Mouse (Mus musculus) heart, adult 9 months (tissue): ENCODE results near the gene Mog.
A peak's percentile ranks its signal among the peaks of the same experiment; 100 is the strongest.
"Not testable (repeated sequence)": the region's sequence is repeated elsewhere in the genome, so short reads cannot be mapped to it uniquely, and the experiment has no call there.

ENCODE experiments used
- DNase-seq, 2 experiments: peaks; one replicate each; pipeline ENCODE4 v3.0.0; 2022; ENCODE audit warnings: low spot score in 2 of 2

Mog gene

DNA sequence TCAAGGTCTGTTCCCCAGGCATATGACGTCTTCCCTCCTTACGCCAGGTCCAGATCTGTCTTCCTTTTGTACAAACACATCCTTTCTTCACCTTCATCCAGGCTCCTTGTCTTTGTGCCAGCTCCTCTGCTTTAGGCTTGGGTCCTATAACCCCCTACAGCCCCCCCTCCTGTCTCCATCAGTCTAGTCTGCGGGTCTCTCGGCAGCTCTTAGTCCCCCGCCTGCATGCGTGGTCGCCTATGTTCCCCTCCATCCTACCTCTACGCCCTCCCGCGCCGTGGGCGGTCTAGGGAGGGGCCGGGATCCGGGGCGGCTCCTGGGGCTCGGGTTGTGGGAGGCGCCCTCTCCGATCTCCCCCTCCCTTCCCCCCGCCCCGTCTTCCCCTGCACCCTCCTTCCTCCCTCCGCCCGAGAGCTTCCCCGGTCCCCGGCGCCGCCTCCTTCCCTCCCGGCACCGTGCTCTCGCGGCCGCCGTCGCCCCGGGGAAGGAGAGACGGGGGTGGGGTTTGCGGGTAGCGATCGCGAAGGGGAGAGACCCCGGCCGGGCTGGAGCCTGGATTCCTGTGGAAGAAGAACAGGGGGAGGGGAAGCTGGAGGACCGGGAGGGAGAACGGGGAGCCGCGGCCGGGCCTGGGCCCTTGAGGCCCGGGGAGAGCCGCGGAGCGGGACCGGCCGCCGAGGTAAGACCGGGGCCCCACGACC is 22.6 kb upstream of the Mog start, which contains the start of gene Gabbr1:
Gabbr1 (plus strand) TSS at position 356 of the 701 bp plus-strand sequence.
- peak; percentile 73 to 78 for DNase-seq

GRCm38 (mm10) chr17:37044651-37045244 is 21.6 kb upstream of the Mog start:
- no peak for DNase-seq

- DNase-seq = no peak
These were observed 16.1 kb upstream of the Mog start for GRCm38 (mm10) chr17:37039127-37039894.

GRCm38 (mm10) chr17:37029162-37029561 is 6.0 kb upstream of the Mog start:
- DNase-seq = no peak

DNA sequence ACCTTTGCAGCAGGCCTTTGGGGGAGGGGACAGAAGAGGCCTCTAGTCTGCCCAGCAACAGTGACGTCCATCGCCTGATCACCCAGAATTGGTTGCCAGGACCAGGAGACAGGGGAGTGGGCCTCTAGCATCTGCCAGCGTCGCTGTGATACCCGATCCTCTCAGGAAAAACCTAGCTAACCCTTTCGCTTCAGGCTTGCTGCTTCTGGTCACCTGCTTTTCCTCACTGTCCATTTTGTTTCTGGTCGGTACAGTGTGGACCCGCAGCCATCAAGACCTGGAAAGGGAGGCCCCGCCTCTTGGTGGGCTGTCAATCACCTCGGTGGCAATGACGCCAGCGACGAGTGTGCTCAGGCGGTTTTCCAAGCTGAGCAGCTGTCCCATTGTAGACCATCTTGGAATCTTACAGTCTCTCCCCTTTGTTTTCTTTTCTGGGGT is 5.5 kb upstream of the Mog start:
- DNase-seq = peak; percentile 78 to 83

DNA sequence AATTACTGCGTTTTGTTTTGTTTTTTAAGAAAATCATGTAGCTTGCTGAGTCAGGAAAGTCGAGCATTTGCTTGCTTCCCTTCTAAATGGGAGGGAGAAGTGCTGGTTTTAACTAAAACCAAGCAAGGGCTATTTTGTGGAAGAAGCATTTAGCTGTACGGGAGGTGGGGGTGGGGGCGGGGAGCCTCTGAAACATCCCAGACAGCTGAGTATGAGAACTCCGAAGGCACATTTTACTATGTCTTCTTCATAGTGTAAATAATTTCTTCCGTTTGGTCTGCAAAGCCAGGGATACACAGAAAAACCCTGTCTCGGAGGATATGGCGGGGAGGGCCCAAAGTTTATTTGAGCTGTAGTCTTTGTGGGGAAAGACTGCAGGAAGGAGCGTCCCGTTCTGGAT is 5.0 kb upstream of the Mog start:
- DNase-seq = no peak

DNA sequence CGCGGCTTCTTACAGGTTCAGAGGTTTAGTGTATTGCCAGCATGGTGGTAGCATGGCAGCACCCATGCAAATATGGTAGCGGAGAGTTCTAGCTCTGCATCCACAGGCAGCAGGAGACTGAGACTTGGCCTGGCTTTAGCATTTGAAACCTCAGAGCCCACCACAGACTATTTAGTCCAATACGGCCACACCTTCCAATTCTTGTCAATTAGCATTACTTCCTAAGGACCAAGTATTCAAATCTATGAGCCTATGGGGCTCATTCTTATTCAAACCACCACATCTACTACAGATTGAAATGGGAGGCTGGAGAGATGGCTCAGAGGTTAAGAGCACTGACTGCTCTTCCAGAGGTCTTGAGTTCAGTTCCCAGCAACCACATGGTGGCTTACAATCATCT is 4.3 kb upstream of the Mog start:
- DNase-seq = no peak

DNA sequence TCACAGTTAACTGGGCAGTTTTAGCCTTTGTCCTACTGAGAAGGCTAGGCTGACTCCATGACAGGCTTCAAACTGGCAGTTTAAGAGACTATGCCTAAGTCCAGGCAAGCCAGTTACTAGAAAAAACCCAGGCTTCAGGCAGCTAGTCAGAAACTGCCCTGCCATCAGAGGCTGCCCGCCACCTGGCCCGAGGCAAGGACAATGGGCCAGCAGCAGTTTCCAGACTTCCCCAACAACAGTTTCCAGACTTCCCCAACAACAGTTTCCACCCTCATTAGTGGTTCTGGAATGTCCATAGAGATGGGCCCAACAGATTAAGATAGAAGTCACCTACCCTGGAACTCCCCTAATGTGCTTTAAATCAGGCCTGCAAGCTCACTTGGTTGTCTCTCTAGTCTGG is 3.2 kb upstream of the Mog start:
- no peak for DNase-seq

- DNase-seq = not testable (repeated sequence)
These were observed 4.0 kb downstream of the Mog start for GRCm38 (mm10) chr17:37019242-37019641.

GRCm38 (mm10) chr17:37018328-37018727 is 4.9 kb downstream of the Mog start:
- no peak for DNase-seq

GRCm38 (mm10) chr17:37016333-37016732 is 6.9 kb downstream of the Mog start:
- DNase-seq = no peak

DNA sequence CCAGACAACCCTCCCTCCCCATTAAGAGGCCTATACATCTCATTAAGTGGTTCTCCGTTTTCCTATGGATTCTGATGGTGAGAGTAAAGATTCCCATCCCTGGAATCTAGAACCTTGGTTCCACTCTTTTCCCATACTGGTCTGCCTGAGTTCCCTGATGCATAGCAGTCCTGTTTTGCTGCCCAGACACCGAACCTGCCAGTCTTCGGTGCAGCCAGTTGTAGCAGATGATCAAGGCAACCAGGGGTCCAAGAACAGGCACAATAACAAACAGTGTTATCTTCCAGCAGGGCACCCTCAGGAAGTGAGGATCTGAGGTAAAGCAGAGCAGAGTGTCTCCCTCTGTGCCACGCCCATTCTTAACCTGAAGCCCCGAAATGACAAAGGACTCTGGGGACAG is 11.1 kb downstream of the Mog start:
- DNase-seq = no peak

- no peak for DNase-seq
These were observed 11.5 kb downstream of the Mog start for GRCm38 (mm10) chr17:37011719-37012118.

- DNase-seq = no peak
These were observed 13.6 kb downstream of the Mog start for GRCm38 (mm10) chr17:37009460-37010042.

DNA sequence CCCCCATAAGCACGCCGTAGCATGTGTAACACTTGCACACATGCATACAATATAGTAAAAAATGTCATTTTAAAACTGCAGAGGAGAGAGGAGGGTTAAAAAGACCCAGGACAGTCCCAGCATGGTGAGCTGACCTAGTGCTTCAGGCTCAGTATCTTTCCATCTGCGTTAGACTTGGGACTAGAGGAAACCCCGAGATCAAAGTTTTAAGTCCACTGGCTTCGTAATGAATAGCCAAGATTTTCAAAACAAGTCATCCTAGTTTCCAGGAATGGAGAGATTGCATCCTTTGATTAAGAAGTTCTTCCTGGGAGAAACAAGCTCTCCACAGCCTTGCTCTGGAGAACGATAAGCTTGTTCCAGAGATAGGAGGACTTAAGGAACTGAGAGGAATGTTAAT is 15.0 kb downstream of the Mog start:
- DNase-seq = no peak

GRCm38 (mm10) chr17:37003366-37003765 is 19.8 kb downstream of the Mog start:
- DNase-seq = no peak

DNA sequence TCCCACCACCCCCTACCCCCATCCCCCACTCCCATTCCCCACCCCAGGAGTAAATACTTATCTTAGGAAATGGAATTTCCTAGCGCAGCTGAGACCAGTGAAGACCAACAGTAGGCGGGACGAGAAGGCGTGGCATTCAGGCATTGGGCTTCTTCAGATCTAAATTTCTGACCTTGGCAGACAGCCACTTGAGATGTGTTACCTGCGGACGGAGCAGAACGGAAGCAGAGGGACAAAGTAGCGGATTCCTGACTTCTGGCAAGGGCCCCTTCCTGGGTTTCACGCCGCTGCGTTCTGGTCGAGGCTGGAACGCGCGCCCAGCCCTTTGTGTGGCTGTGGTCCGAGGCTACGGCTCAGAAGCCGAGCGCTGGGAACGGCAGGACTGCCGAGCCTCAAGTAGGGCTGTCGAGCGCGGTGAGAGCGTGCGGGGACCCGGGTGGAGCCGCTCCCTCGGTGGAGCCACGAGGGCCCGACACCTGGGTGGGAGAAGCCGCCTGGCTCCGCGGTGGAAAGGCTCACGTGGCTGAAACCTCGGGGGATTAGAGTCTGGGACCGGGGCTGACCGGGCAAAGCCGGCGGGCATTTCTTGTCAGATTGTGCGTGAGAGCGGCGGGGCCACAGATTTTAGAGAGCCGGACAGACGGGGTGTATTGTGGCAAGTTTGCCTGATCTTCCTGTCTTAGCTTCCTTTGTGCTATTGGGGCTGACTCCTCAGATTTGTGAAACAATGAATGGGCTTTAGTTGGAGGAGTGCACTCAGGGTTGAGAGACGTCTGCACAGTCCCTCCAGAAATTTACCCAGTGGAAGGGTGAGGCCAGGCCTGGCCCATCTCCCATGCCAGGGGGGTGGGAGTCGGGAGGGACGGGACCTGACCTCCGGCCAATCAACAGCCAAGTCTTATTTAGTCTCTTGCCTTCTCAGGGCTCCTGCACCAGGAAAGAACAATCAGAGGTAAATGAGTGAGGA is 20.6 kb downstream of the Mog start:
- DNase-seq = peak; percentile 50 to 53

DNA sequence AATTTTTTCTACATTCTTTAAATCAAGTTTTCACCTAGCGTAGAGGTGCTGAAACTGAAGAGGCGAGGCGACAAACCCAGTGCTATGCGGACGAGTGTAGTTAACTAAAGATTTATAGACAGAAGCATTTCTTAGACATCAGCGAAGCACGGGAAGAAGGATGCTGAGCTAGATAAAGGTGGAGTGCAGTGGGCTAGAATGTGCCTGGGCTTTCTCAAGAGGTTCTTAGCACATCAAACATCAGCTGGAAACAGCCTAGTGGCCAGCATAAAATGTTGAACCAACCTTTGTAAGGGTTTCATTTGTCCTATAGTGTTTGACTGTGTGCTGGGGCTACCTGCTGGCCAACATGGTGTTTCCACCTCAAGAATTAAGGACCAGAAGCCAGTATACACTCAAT is 22.3 kb downstream of the Mog start, which contains the start of gene Zfp57:
Zfp57 (plus strand) TSS at position 301 of the 400 bp plus-strand sequence.
- DNase-seq = no peak

DNA sequence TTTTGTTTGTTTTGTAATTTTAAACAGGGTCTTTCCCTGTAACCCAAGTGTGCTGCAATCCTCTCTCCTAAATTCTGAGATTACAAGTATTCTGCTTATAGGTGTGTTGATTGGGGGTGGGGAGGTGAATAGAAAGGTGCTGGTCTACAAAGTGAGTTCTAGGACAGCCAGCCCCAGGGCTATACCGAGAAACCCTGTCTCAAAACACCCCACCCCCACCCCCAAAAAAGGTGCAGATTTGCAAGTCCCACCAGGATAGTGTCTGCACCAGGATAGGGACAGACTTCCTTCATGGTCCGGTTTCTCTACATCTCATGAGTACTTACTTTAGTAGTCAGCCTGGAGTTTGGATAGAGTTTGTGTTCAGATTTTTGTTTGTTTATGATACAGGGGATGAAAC is 24.7 kb downstream of the Mog start:
- DNase-seq = no peak

DNA sequence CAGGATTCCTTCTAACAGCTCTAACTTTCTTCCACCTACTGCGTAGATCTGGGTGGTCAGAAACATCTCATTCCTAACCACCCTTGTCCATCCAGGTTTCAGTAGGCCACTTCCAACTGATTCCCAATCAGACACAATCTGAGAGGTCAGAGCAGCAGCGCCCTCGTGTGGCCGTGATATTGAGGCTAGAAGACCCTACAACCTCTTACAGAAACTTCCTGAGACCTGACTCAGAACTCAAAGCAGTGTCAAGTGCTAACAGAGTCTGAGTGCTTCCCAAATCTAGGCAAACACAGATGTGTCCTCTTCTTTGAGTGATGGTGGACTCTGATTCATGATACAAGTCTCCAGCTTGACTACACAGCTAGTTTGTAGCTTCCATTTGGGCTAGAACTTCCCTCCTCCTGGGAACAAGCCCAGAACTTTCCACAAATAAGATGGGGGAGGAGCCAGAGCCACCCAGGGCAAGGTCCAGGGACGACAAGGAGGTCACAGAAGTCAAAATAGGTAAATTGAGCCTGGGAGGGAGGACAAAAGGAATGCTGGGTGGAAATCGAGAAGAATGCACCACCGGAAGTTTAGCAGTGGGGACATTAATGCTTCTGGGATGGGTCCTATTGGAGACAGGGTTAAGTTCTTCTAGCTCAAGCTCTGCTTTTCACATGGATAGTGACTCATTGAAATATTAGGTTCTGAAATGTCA is 26.0 kb downstream of the Mog start:
- peak; percentile 16 to 56 for DNase-seq

- no peak for DNase-seq
These were observed 27.8 kb downstream of the Mog start for GRCm38 (mm10) chr17:36995448-36995847.
